Mouse (Mus musculus): ENCODE measurements around the gene Dgkz.

DNA sequence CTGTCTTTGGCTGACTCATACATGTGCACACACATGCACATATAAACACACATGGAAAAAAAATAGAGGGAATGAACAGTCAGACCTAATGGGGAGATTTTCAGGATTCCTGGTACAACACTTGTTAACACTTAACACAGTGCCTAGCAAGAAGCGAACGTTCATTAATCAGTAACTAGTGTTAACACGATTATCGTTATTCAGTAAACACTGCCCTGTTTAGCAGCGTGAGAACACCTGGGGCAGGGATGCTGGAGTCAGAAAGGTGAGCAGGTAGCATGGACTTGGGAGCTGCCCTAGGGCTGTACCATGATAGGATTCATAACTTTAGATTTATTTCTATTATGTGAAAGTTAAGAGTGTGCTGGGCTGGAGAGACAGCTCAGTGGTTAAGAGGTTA is 20.3 kb upstream of the Dgkz start:
- no peak for TF ChIP-seq CTCF (IDR thresholded peaks at IDR 0.05; ENCODE audit: extremely low read depth, insufficient read length, insufficient replicate concordance, low read depth, low read length)
- TF ChIP-seq POLR2A (IDR thresholded peaks at IDR 0.05; ENCODE audit: low read depth, low read length), result no peak

Measured in small intestine, adult 2 months (tissue).